Mouse (Mus musculus): ENCODE data around the gene Zfp512. TPM values are rescaled to one million over a fixed set of nuclear protein-coding genes. Genes with fewer than 3 reads are reported as not detected.

Zfp512 gene
- polyA plus RNA-seq, 1 experiment from 2014 or later: 110 TPM

Other genes with a start within 250 kb of the Zfp512 start
- 167 and 173 TPM in 2 replicates for gene Ppm1g, start 231.7 kb upstream of the Zfp512 start, polyA plus RNA-seq (2015; fragmentation: Nextera tagmentation; extraction: Ambion mirVana)
- gene Nrbp1, start 211.6 kb upstream of the Zfp512 start, polyA plus RNA-seq (2015; fragmentation: Nextera tagmentation; extraction: Ambion mirVana): 166 and 168 TPM in 2 replicates
- gene Gm9970, start 211.2 kb upstream of the Zfp512 start, polyA plus RNA-seq (2015; fragmentation: Nextera tagmentation; extraction: Ambion mirVana): 0.36 and 0.51 TPM in 2 replicates
- 3.0 and 11.2 TPM in 2 replicates for gene Krtcap3, start 200.7 kb upstream of the Zfp512 start, polyA plus RNA-seq (2015; fragmentation: Nextera tagmentation; extraction: Ambion mirVana)
- 28.9 and 30.4 TPM in 2 replicates for gene Ift172, start 161.3 kb upstream of the Zfp512 start, polyA plus RNA-seq (2015; fragmentation: Nextera tagmentation; extraction: Ambion mirVana)
- 102 and 129 TPM in 2 replicates for gene Fndc4, start 156.4 kb upstream of the Zfp512 start, polyA plus RNA-seq (2015; fragmentation: Nextera tagmentation; extraction: Ambion mirVana)
- gene Gckr, start 155.0 kb upstream of the Zfp512 start, polyA plus RNA-seq (2015; fragmentation: Nextera tagmentation; extraction: Ambion mirVana): 0.10 and 0.24 TPM in 2 replicates
- gene 4930548H24Rik, start 33.3 kb downstream of the Zfp512 start, polyA plus RNA-seq (2015; fragmentation: Nextera tagmentation; extraction: Ambion mirVana): not detected in 2 replicates
- 76.5 and 80.8 TPM in 2 replicates for gene Gpn1, start 42.3 kb downstream of the Zfp512 start, polyA plus RNA-seq (2015; fragmentation: Nextera tagmentation; extraction: Ambion mirVana)
- 32.4 and 38.1 TPM in 2 replicates for gene Slc4a1ap, start 74.6 kb downstream of the Zfp512 start, polyA plus RNA-seq (2015; fragmentation: Nextera tagmentation; extraction: Ambion mirVana)
- 25.5 and 26.0 TPM in 2 replicates for gene Supt7l, start 75.4 kb downstream of the Zfp512 start, polyA plus RNA-seq (2015; fragmentation: Nextera tagmentation; extraction: Ambion mirVana)
- gene Mrpl33, start 144.5 kb downstream of the Zfp512 start, polyA plus RNA-seq (2015; fragmentation: Nextera tagmentation; extraction: Ambion mirVana): 227 and 235 TPM in 2 replicates
- 2.3 and 4.9 TPM in 2 replicates for gene Rbks, start 245.2 kb downstream of the Zfp512 start, polyA plus RNA-seq (2015; fragmentation: Nextera tagmentation; extraction: Ambion mirVana)
- gene Babam2, start 245.3 kb downstream of the Zfp512 start, polyA plus RNA-seq (2015; fragmentation: Nextera tagmentation; extraction: Ambion mirVana): 54.8 and 61.8 TPM in 2 replicates